ENCODE assay signal across 8 mouse cellular contexts in the genomic region with DNA sequence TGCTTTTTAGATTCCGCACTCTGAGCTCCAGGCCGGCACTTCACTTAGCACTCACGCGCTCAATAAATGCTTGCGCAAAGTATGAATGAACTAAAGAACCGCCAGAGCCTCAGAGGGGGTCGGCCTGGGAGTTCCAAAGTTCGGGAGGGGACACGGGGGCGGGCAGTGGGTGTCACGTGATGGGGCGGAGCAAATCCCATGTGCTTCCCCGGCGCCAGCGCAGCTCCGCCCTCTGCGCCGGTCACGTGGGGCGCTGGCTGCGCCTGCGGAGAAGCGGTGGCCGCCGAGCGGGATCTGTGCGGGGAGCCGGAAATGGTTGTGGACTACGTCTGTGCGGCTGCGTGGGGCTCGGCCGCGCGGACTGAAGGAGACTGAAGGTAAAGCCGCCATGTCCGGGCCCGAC. TPM values are rescaled to one million over a fixed set of nuclear protein-coding genes. Genes with fewer than 3 reads are reported as not detected.
DNase-seq lines count a peak whose midpoint lies in the region; ATAC-seq and TF ChIP-seq lines count a peak whose summit lies in the region.

No protein-coding gene starts in this region.

- peak overlapping the region; percentile 77 for H3K4me2 ChIP-seq in lung, postnatal 0 days (replicated peaks; ENCODE audit: low read depth, low read length)

- H3K27ac ChIP-seq in hindbrain, embryonic 10.5 days = peak overlapping the region; percentile 97
- peak overlapping the region; percentile 97 for H3K27ac ChIP-seq in lung, postnatal 0 days (ENCODE audit: low read length)

- ATAC-seq in frontal cortex, adult (ENCODE audit: low TSS enrichment) = peak; percentile 96
- peak; percentile 94 for ATAC-seq in lung, postnatal 0 days

- no peaks in the 10 kb centered on the region for H3K27me3 ChIP-seq in hindbrain, embryonic 10.5 days (ENCODE audit: insufficient read depth, poor library complexity, severe bottlenecking)
- no peaks in the 10 kb centered on the region for H3K27me3 ChIP-seq in lung, postnatal 0 days (replicated peaks; ENCODE audit: insufficient read depth, low read length)

- peaks cover 37% of the 10 kb centered on the region for H3K36me3 ChIP-seq in hindbrain, embryonic 10.5 days
- H3K36me3 ChIP-seq in lung, postnatal 0 days (ENCODE audit: insufficient read depth, low read length) = no peaks in the 10 kb centered on the region

- TF ChIP-seq EP300 in lung, postnatal 0 days (IDR thresholded peaks at IDR 0.05) = 0 out of 2 replicates have a peak, but pooled peaks have one; percentile 14

- peak overlapping the region; percentile 89 for H3K4me3 ChIP-seq in hindbrain, embryonic 10.5 days
- peak overlapping the region; percentile 86 for H3K4me3 ChIP-seq in lung, postnatal 0 days (ENCODE audit: low read depth, low read length)

- peaks cover 25% of the 10 kb centered on the region for H3K4me1 ChIP-seq in hindbrain, embryonic 10.5 days (replicated peaks)
- peaks cover 10% of the 10 kb centered on the region for H3K4me1 ChIP-seq in lung, postnatal 0 days (ENCODE audit: insufficient read depth, low read depth, low read length)

- TF ChIP-seq CTCF in lung, postnatal 0 days (IDR thresholded peaks at IDR 0.05) = no peak

- peak; percentile 76 for DNase-seq in MEL-GATA-1-ER (ENCODE audit: extremely low read depth, low read depth)
- DNase-seq in cerebellum, adult 8-10 months = peak; percentile 94
- peak; percentile 95 for DNase-seq in hindbrain, embryonic 10.5 days (ENCODE audit: low spot score)
- DNase-seq in layer of hippocampus, adult 9-11 months = peak; percentile 96
- peak; percentile 98 for DNase-seq in lung, postnatal 0 days (ENCODE audit: low spot score)
- peak; percentile 94 for DNase-seq in ovary, postnatal 14 days (ENCODE audit: low spot score)
- DNase-seq in thymus, postnatal 14 days = peak; percentile 96

- under 1% methylated on average over 38 of the region's 38 CpGs for WGBS in hindbrain, embryonic 10.5 days
- WGBS in lung, postnatal 0 days = 0% methylated on average over 31 of the region's 38 CpGs

- H3K9ac ChIP-seq in lung, postnatal 0 days (replicated peaks; ENCODE audit: low read depth) = peak overlapping the region; percentile 87

- H3K9me3 ChIP-seq in hindbrain, embryonic 10.5 days = no peaks in the 10 kb centered on the region
- H3K9me3 ChIP-seq in lung, postnatal 0 days (ENCODE audit: low read length) = no peaks in the 10 kb centered on the region

RNA-seq across cellular contexts. Expression of a gene that starts 4.4 kb away (rescaled TPM):
- 181 and 224 TPM in 2 replicates for polyA plus RNA-seq in hindbrain, embryonic 10.5 days (2016; fragmentation: Nextera tagmentation; extraction: Ambion mirVana)
- polyA plus RNA-seq in lung, postnatal 0 days (2015; fragmentation: Nextera tagmentation; extraction: Ambion mirVana) = 73.5 and 78.7 TPM in 2 replicates

RNA-seq across cellular contexts. Expression of a gene that starts 20.5 kb away (rescaled TPM):
- 6.7 and 9.4 TPM in 2 replicates for polyA plus RNA-seq in hindbrain, embryonic 10.5 days (2016; fragmentation: Nextera tagmentation; extraction: Ambion mirVana)
- 8.4 and 8.9 TPM in 2 replicates for polyA plus RNA-seq in lung, postnatal 0 days (2015; fragmentation: Nextera tagmentation; extraction: Ambion mirVana)

RNA-seq across cellular contexts. Expression of a gene that starts 21.0 kb away (rescaled TPM):
- 466 and 503 TPM in 2 replicates for polyA plus RNA-seq in hindbrain, embryonic 10.5 days (2016; fragmentation: Nextera tagmentation; extraction: Ambion mirVana)
- polyA plus RNA-seq in lung, postnatal 0 days (2015; fragmentation: Nextera tagmentation; extraction: Ambion mirVana) = 146 and 150 TPM in 2 replicates

RNA-seq across cellular contexts. Expression of a gene that starts 42.9 kb away (rescaled TPM):
- 4.2 TPM in 2 replicates for polyA plus RNA-seq in hindbrain, embryonic 10.5 days (2016; fragmentation: Nextera tagmentation; extraction: Ambion mirVana)
- 0.12 and 0.52 TPM in 2 replicates for polyA plus RNA-seq in lung, postnatal 0 days (2015; fragmentation: Nextera tagmentation; extraction: Ambion mirVana)

RNA-seq across cellular contexts. Expression of a gene that starts 45.0 kb away (rescaled TPM):
- polyA plus RNA-seq in hindbrain, embryonic 10.5 days (2016; fragmentation: Nextera tagmentation; extraction: Ambion mirVana) = 114 and 140 TPM in 2 replicates
- polyA plus RNA-seq in lung, postnatal 0 days (2015; fragmentation: Nextera tagmentation; extraction: Ambion mirVana) = 37.5 and 48.2 TPM in 2 replicates

Comparison
In these comparisons a context has a peak if more than half of its experiments do, and no peak if none do; other contexts are left out.
1. Peak in every context shown above with its lines: DNase-seq, ATAC-seq, H3K4me3 ChIP-seq and H3K27ac ChIP-seq.